8 mouse cellular contexts compared by ENCODE assay signal in the genomic region with DNA sequence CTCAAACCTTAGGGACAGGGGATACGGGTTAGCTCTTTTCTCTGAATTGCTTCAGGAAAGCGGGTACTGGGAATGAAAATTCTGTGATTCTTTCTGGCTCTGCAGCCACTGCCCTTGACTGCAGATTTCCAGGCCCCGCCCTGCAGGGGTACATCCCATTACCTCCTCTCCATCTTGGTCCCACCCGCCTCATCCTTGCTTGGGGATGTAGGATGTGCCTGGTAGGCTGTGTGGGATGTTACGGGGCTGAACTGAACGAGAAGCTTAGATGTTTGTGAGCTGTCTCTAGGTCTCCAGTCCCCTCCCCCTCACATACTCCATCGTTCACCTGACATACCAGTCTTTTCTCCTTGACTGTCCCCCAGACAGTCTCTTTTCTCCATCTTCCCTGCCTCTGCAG. TPM values are rescaled to one million over a fixed set of nuclear protein-coding genes. Genes with fewer than 3 reads are reported as not detected.
DNase-seq lines count a peak whose midpoint lies in the region; ATAC-seq and TF ChIP-seq lines count a peak whose summit lies in the region.

No protein-coding gene starts in this region.

- DNase-seq in kidney, adult 11 months = no peak
- no peak for DNase-seq in G1E (ENCODE audit: low spot score)
- DNase-seq in left cerebral cortex, postnatal 36 days (ENCODE audit: low spot score in 2 of 2) = peak; percentile 42 to 52
- no peak for DNase-seq in adipocyte (ENCODE audit: low spot score)
- no peak for DNase-seq in urinary bladder, postnatal 4 days (ENCODE audit: low spot score in 2 of 2)

- H3K4me2 ChIP-seq in kidney, embryonic 16.5 days (replicated peaks; ENCODE audit: low read depth, low read length) = peak overlapping the region; percentile 92
- peak overlapping the region; percentile 92 for H3K4me2 ChIP-seq in embryonic facial prominence, embryonic 13.5 days

- H3K36me3 ChIP-seq in kidney, embryonic 16.5 days (ENCODE audit: insufficient read depth, low read length) = peaks cover 39% of the 10 kb centered on the region
- H3K36me3 ChIP-seq in G1E (replicated peaks) = peaks cover 78% of the 10 kb centered on the region
- H3K36me3 ChIP-seq in embryonic facial prominence, embryonic 13.5 days = peaks cover 49% of the 10 kb centered on the region

- no peak for ATAC-seq in kidney, embryonic 16.5 days (ENCODE audit: low FRiP score, low TSS enrichment)
- no peak for ATAC-seq in G1E (ENCODE audit: extremely low read depth, insufficient number of reproducible peaks, low FRiP score, poor library complexity, severe bottlenecking)
- ATAC-seq in embryonic facial prominence, embryonic 13.5 days (ENCODE audit: insufficient number of reproducible peaks, insufficient read depth, low FRiP score, low TSS enrichment, low read depth) = no peak

- 5% methylated on average over 7 of the region's 7 CpGs for WGBS in kidney, embryonic 16.5 days
- WGBS in embryonic facial prominence, embryonic 13.5 days = 3% methylated on average over 7 of the region's 7 CpGs
- WGBS in olfactory bulb, adult 2 months = 6% methylated on average over 7 of the region's 7 CpGs

- peak overlapping the region; percentile 73 for H3K4me3 ChIP-seq in kidney, embryonic 16.5 days (ENCODE audit: low read length)
- H3K4me3 ChIP-seq in G1E (ENCODE audit: low read depth, low read length) = peak overlapping the region; percentile 72
- peak overlapping the region; percentile 88 for H3K4me3 ChIP-seq in embryonic facial prominence, embryonic 13.5 days
- peak overlapping the region; percentile 84 for H3K4me3 ChIP-seq in olfactory bulb, adult 2 months (ENCODE audit: insufficient read depth, low read depth, low read length)

- intact Hi-C loops in left cerebral cortex, postnatal 36 days (cut with DNase I) = no loop called here

- H3K27me3 ChIP-seq in kidney, embryonic 16.5 days (ENCODE audit: insufficient read depth, low read length) = no peaks in the 10 kb centered on the region
- no peaks in the 10 kb centered on the region; the same call in 1 of the 2 replicates for H3K27me3 ChIP-seq in G1E (ENCODE audit: insufficient read depth, low read length)
- H3K27me3 ChIP-seq in embryonic facial prominence, embryonic 13.5 days = no peaks in the 10 kb centered on the region

- peak overlapping the region; percentile 82 for H3K9ac ChIP-seq in kidney, embryonic 16.5 days (replicated peaks; ENCODE audit: low read length)
- H3K9ac ChIP-seq in embryonic facial prominence, embryonic 13.5 days = peak overlapping the region; percentile 95

- TF ChIP-seq CTCF in G1E (IDR thresholded peaks at IDR 0.05; ENCODE audit: low read depth, low read length) = no peak
- TF ChIP-seq CTCF in olfactory bulb, adult 2 months (IDR thresholded peaks at IDR 0.05; ENCODE audit: insufficient read depth, low read depth, low read length) = no peak

- no peak for TF ChIP-seq POLR2A in olfactory bulb, adult 2 months (IDR thresholded peaks at IDR 0.05; ENCODE audit: insufficient read depth, low read depth, low read length)

- no peaks in the 10 kb centered on the region for H3K9me3 ChIP-seq in kidney, embryonic 16.5 days (ENCODE audit: low read length)
- H3K9me3 ChIP-seq in G1E (replicated peaks) = no peaks in the 10 kb centered on the region
- H3K9me3 ChIP-seq in embryonic facial prominence, embryonic 13.5 days = no peaks in the 10 kb centered on the region

- H3K4me1 ChIP-seq in kidney, embryonic 16.5 days (ENCODE audit: insufficient read depth, low read length) = peaks cover 36% of the 10 kb centered on the region
- H3K4me1 ChIP-seq in G1E (ENCODE audit: insufficient read depth, low read depth, low read length) = peaks cover 46% of the 10 kb centered on the region
- peaks cover 45% of the 10 kb centered on the region for H3K4me1 ChIP-seq in embryonic facial prominence, embryonic 13.5 days
- peaks cover 37% of the 10 kb centered on the region for H3K4me1 ChIP-seq in olfactory bulb, adult 2 months (ENCODE audit: control insufficient read depth, insufficient read depth, low read length)

- peak overlapping the region; percentile 71 for H3K27ac ChIP-seq in kidney, embryonic 16.5 days (ENCODE audit: low read length)
- H3K27ac ChIP-seq in embryonic facial prominence, embryonic 13.5 days = peak overlapping the region; percentile 90
- peak overlapping the region; percentile 65 for H3K27ac ChIP-seq in olfactory bulb, adult 2 months (ENCODE audit: insufficient read depth, low read depth, low read length)

RNA-seq across cellular contexts. Expression of a gene that starts 4.0 kb away (rescaled TPM):
- 41.7 and 42.2 TPM in 2 replicates for polyA plus RNA-seq in kidney, embryonic 16.5 days (2015; fragmentation: Nextera tagmentation; extraction: Ambion mirVana)
- total RNA-seq in G1E (2014; fragmentation: Nextera tagmentation) (14.3 and 15.2 TPM in 2 replicates), G1E (2017) (18.2 and 20.2 TPM in 2 replicates)
- polyA plus RNA-seq in G1E (2012) = 5.5 and 7.3 TPM in 2 replicates
- polyA plus RNA-seq in embryonic facial prominence, embryonic 13.5 days (2015; fragmentation: Nextera tagmentation; extraction: Ambion mirVana) = 31.9 and 35.2 TPM in 2 replicates
- 10 to 100 TPM; 88.0 to 93.4 TPM for total RNA-seq in left cerebral cortex, postnatal 36 days (2021)
- not detected in 2 replicates for polyA plus RNA-seq in olfactory bulb, adult 2 months (2012; ENCODE audit: insufficient read depth, insufficient read length, low replicate concordance, missing spikeins)

RNA-seq across cellular contexts. Expression of a gene that starts 21.0 kb away (rescaled TPM):
- 0.17 and 0.32 TPM in 2 replicates for polyA plus RNA-seq in kidney, embryonic 16.5 days (2015; fragmentation: Nextera tagmentation; extraction: Ambion mirVana)
- total RNA-seq in G1E (2014; fragmentation: Nextera tagmentation) = 0.45 TPM in 1 of 2 replicates, not detected in the other
- total RNA-seq in G1E (2017) = 0.05 and 0.06 TPM in 2 replicates
- polyA plus RNA-seq in G1E (2012) = not detected in 2 replicates
- polyA plus RNA-seq in embryonic facial prominence, embryonic 13.5 days (2015; fragmentation: Nextera tagmentation; extraction: Ambion mirVana) = 0.23 and 0.25 TPM in 2 replicates
- total RNA-seq in left cerebral cortex, postnatal 36 days (2021) = under 1 TPM; 0.42 to 0.57 TPM
- not detected in 2 replicates for polyA plus RNA-seq in olfactory bulb, adult 2 months (2012; ENCODE audit: insufficient read depth, insufficient read length, low replicate concordance, missing spikeins)

RNA-seq across cellular contexts. Expression of a gene that starts 27.3 kb away (rescaled TPM):
- polyA plus RNA-seq in kidney, embryonic 16.5 days (2015; fragmentation: Nextera tagmentation; extraction: Ambion mirVana) = 70.6 and 77.8 TPM in 2 replicates
- total RNA-seq in G1E (2014; fragmentation: Nextera tagmentation) (3.1 TPM in 1 of 2 replicates, not detected in the other), G1E (2017) (1.2 and 2.6 TPM in 2 replicates)
- polyA plus RNA-seq in G1E (2012) = 0.61 and 0.91 TPM in 2 replicates
- 10.6 and 11.3 TPM in 2 replicates for polyA plus RNA-seq in embryonic facial prominence, embryonic 13.5 days (2015; fragmentation: Nextera tagmentation; extraction: Ambion mirVana)
- total RNA-seq in left cerebral cortex, postnatal 36 days (2021) = 100 to 1,000 TPM; 161 to 227 TPM
- not detected in 2 replicates for polyA plus RNA-seq in olfactory bulb, adult 2 months (2012; ENCODE audit: insufficient read depth, insufficient read length, low replicate concordance, missing spikeins)

RNA-seq across cellular contexts. Expression of a gene that starts 29.5 kb away (rescaled TPM):
- polyA plus RNA-seq in kidney, embryonic 16.5 days (2015; fragmentation: Nextera tagmentation; extraction: Ambion mirVana) = not detected in 2 replicates
- total RNA-seq in G1E (2014; fragmentation: Nextera tagmentation) = not detected in 2 replicates
- 0.05 TPM in 1 of 2 replicates, not detected in the other for total RNA-seq in G1E (2017)
- polyA plus RNA-seq in G1E (2012) = not detected in 2 replicates
- polyA plus RNA-seq in embryonic facial prominence, embryonic 13.5 days (2015; fragmentation: Nextera tagmentation; extraction: Ambion mirVana) = not detected in 2 replicates
- total RNA-seq in left cerebral cortex, postnatal 36 days (2021) = under 1 TPM in 1 of 2 experiments, not detected in 1; 0.20 TPM
- polyA plus RNA-seq in olfactory bulb, adult 2 months (2012; ENCODE audit: insufficient read depth, insufficient read length, low replicate concordance, missing spikeins) = not detected in 2 replicates

Comparison
In these comparisons a context has a peak if more than half of its experiments do, and no peak if none do; other contexts are left out.
1. DNase-seq: peak in left cerebral cortex, postnatal 36 days (2 of 2); none in kidney, adult 11 months (single experiment), G1E (single experiment), adipocyte (single experiment) and urinary bladder, postnatal 4 days (0 of 2).
2. Peak in every context shown above with its lines, with median percentiles within 50 percentile points of each other: H3K27ac ChIP-seq and H3K4me3 ChIP-seq.